Mouse (Mus musculus) megakaryocyte progenitor cell, adult 5-6 weeks (primary cell): ENCODE data around the gene Epb41. TPM values are rescaled to one million over a fixed set of nuclear protein-coding genes. Genes with fewer than 3 reads are reported as not detected.

ENCODE experiments used
- ATAC-seq: replicated peaks from 2 replicates; pipeline ENCODE4 v1.8.0; 2016; ENCODE audit warnings: mild to moderate bottlenecking, moderate TSS enrichment, inconsistent platforms; ENCODE audit not compliant: poor library complexity
- total RNA-seq, 2 experiments: library from RNA; stranded (forward) in 1 of 2; stranded (reverse) in 1 of 2; fragments of 157-497, 149-512 nt in 1 of 2; fragments of 200-1000 nt in 1 of 2; gene quantifications; 2 replicates each; pipeline versions ENCODE4 v1.2.3 to v1.2.4; 2015 to 2017

Epb41 gene
- total RNA-seq, 2 experiments from 2014 or later: 49.7 to 53.5 TPM

- ATAC-seq: 0 out of 2 replicates have a peak, but pooled peaks have one; percentile 26
Measured at GRCm38 (mm10) chr4:132015374-132015773, 59.7 kb downstream of the Epb41 start.

- no peak for ATAC-seq
Measured at GRCm38 (mm10) chr4:132011619-132012018, 63.5 kb downstream of the Epb41 start.

GRCm38 (mm10) chr4:132010416-132010815, 64.7 kb downstream of the Epb41 start:
- ATAC-seq: no peak

GRCm38 (mm10) chr4:132008191-132008590, 66.9 kb downstream of the Epb41 start:
- ATAC-seq: 0 out of 2 replicates have a peak, but pooled peaks have one; percentile 20

GRCm38 (mm10) chr4:132007123-132007522, 68.0 kb downstream of the Epb41 start:
- ATAC-seq: no peak

GRCm38 (mm10) chr4:131998641-131999040, 76.5 kb downstream of the Epb41 start:
- no peak for ATAC-seq

GRCm38 (mm10) chr4:131997476-131997875, 77.6 kb downstream of the Epb41 start:
- no peak for ATAC-seq

GRCm38 (mm10) chr4:131996985-131997384, 78.1 kb downstream of the Epb41 start:
- ATAC-seq: no peak

GRCm38 (mm10) chr4:131993792-131994191, 81.3 kb downstream of the Epb41 start:
- ATAC-seq: no peak

GRCm38 (mm10) chr4:131982881-131983538, 92.1 kb downstream of the Epb41 start:
- ATAC-seq: no peak

- ATAC-seq: peak; percentile 51; the same call in 1 of the 2 replicates
Measured at GRCm38 (mm10) chr4:131981755-131982154, 93.4 kb downstream of the Epb41 start.

GRCm38 (mm10) chr4:131977201-131977600, 97.9 kb downstream of the Epb41 start:
- ATAC-seq: peak; percentile 98

- no peak for ATAC-seq
Measured at GRCm38 (mm10) chr4:131970244-131970853, 104.8 kb downstream of the Epb41 start.

- ATAC-seq: no peak
Measured at GRCm38 (mm10) chr4:131968873-131969272, 106.2 kb downstream of the Epb41 start.

- ATAC-seq: no peak
Measured at GRCm38 (mm10) chr4:131957161-131957560, 118.0 kb downstream of the Epb41 start.

GRCm38 (mm10) chr4:131950657-131951056, 124.5 kb downstream of the Epb41 start:
- ATAC-seq: no peak

- ATAC-seq: no peak
Measured at GRCm38 (mm10) chr4:131949903-131950302, 125.2 kb downstream of the Epb41 start.

- no peak for ATAC-seq
Measured at GRCm38 (mm10) chr4:131947848-131948247, 127.3 kb downstream of the Epb41 start.

- ATAC-seq: no peak
Measured at GRCm38 (mm10) chr4:131940846-131941245, 134.3 kb downstream of the Epb41 start.

- no peak for ATAC-seq
Measured at GRCm38 (mm10) chr4:131939459-131939858, 135.7 kb downstream of the Epb41 start.

- no peak for ATAC-seq
Measured at GRCm38 (mm10) chr4:131929146-131929545, 146.0 kb downstream of the Epb41 start.

GRCm38 (mm10) chr4:131924096-131924810, 150.9 kb downstream of the Epb41 start:
- no peak for ATAC-seq
